Mouse (Mus musculus) olfactory bulb, adult 2 months (tissue): ENCODE data around the gene Dock2.

ENCODE experiments used
- CTCF ChIP-seq: fragments of 200-500 bp; IDR thresholded peaks from 2 replicates; pipeline ENCODE4 v1.5.1; 2012; ENCODE audit warnings: low read depth, mild to moderate bottlenecking, low read length, moderate library complexity; ENCODE audit not compliant: insufficient read depth
- POLR2A ChIP-seq: fragments of 200-500 bp; IDR thresholded peaks from 2 replicates; pipeline ENCODE4 v1.6.1; 2012; ENCODE audit warnings: mild to moderate bottlenecking, low read depth, low read length, moderate library complexity; ENCODE audit not compliant: insufficient read depth

GRCm38 (mm10) chr11:34193658-34194057 lies 590.0 kb downstream of the Dock2 start:
- TF ChIP-seq POLR2A (no peak), CTCF (no peak)
